Mouse (Mus musculus) left cerebral cortex, adult 8-10 months (tissue): ENCODE measurements around the gene Jak2. TPM values are rescaled to one million over a fixed set of nuclear protein-coding genes. Genes with fewer than 3 reads are reported as not detected.

Source experiments
- DNase-seq, 2 experiments: peaks; one replicate each; pipeline ENCODE4 v3.0.0; 2022; ENCODE audit warnings: low spot score in 2 of 2
- total RNA-seq, 4 experiments: library from RNA; stranded (reverse); gene quantifications; 2 replicates each; pipeline ENCODE4 v1.2.4; 2022

The Jak2 gene
- total RNA-seq, 4 experiments from 2014 or later: 34.2 to 39.8 (median 35.1) TPM

DNA sequence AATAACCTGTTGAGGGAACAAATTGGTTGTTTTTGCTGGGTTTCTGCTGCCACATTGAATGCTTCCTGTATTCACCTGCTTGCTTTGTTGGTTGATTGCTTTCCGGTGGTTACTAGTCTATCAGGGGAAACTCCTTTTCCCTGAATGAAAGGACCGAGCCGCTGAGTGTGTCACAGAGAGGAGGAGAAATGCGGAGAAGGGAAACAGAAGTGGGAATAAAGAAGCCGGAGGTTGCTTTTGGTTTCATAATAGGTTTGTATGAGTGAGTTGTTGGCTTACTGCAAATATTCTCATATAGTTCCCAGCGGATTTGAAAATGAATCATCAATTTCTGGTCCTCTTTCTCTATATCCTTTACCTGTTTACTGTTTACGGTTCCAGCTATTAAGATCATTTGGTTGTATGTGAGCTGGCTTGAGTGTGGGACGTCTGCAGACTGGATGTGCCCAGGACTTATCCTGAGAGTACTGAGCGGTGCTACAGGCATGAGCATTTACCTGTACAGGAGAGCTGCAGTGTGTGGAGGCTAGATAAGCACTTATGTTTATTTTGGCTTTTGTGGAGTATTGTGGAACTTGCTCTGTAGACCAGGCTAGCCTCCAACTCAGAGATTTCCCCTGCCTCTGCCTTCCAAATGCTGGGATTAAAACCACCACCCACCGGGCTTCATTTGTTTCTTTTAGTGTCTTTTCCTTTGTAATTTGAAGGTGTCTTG lies 1.4 kb downstream of the Jak2 start:
- DNase-seq: no peak

DNA sequence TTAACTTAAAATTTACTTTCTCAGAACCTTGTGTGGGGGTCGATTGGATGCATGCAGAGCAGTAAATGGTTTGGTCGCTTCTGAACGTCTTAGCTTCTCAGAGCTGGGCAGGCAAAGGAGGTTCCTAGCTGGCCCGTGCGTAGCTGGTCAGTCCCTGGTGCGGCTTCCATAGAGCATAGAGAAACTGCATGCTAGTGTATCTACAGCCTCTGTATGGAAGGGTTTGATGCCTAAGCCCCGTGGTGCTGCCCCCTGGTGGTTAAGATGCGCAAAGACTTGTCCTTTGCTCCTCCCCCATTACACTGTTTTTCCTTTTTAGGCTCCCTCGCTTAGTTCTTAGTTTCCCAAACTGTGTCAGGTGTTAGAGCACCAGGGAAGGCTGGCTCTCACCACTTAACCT lies 2.1 kb downstream of the Jak2 start:
- DNase-seq: peak; percentile 68 to 69

DNA sequence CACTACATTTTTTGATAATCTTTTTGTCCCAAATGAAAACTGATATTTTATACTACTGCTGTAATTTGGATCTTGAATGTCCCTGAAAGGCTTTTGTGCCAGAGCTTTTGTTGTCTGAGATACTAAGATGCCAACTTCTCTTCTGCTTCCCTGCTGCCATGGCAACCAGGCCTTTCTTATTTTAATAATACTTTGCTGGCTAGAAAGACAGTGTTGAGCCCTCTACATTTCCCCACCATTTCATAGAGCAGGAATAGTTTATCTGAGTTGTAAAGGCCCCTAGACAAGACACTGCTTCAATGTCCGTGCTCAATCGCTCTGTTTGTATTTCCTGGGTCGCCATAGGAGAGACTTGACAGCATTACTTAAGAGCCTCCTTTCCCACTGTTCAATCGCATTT lies 3.0 kb downstream of the Jak2 start:
- no peak for DNase-seq

DNA sequence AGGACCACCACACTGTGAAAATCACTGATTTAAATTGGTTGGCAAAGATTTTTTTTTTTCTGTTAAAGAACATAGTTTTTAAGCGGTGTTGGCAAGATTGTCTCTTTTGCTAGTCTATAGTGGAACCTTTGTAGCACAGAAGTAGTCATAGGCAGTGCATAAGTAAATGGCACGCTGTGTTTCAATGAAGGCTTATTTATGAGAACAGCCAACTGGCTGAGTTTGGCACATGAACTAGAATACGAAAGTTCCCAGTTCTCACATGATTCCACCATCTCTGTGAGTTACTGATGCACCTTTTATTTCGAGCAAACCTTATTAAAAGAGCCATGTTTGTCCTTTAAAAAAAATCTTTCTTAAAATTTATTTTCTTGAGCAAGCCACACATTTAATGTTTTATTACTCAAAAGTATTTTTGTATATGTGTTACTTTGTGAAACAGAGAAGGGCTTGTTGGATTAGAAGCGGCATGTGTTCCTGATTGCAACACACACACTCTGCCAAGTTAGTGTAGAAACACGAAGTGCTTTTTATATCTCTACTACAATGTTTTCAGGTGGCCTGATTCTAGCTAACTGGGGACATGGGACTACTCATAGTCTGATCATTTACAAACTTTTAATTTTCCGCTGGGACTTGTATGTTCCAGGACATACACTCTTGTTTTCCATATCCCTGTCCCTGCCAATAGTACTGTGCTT lies 3.8 kb downstream of the Jak2 start:
- no peak for DNase-seq

DNA sequence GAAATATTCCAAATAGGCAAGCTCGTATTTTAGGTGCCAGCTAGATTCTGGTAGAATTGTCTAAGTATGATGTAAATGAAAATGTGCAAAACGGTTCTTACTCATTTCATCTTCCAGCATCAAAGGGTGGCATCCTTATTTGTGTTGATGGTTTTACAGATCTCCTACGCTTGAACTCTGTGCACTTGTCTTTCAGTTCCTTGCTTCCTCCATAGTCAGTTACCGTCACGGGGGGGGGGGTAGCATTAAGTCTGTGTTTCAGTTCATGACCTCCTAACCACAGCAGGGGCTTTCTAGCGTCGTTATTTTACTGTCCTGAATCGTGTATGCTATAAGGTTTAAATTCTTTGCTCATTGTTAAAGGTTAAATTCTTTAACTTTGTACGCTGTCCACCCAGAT lies 10.0 kb downstream of the Jak2 start:
- DNase-seq: no peak

DNA sequence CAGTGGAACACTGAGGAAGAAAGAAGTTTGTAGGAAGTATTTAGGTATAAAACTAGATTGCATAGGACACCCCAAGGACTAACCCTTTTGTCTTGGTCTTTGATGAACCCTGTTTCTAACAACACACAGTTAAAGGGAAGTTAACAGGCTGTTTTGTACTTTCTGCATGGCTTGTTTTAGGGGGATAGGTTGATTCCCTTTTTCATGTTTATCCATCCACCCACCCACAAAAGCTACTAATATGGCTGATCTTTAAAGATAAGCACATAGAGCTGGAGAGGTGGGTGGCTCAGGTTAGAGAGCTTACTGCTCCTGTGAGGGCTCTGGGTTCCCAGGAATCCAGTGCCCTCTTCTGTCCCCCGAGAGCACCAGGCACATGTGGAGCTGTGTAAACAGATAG lies 11.9 kb downstream of the Jak2 start:
- no peak for DNase-seq

DNA sequence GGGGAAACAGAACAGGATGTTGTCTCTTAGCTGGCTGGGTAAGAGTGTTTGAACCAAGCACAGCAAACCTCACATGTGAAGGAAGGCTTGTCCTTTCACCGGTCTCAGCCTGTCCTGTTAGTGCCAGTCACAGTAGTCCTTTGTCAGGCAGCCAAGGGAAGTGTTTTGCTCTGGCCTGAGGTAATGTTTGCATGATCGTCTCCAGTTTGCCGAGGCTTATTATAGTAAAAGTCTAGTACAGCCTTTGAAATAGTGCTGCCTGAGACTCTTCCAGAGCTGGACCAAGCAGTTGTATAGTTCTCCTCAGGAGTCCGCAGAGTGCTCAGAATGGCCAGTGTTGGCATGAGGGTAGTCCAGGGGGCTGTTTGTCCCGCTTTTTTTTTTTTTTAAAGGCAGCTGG lies 13.9 kb downstream of the Jak2 start:
- no peak for DNase-seq

DNA sequence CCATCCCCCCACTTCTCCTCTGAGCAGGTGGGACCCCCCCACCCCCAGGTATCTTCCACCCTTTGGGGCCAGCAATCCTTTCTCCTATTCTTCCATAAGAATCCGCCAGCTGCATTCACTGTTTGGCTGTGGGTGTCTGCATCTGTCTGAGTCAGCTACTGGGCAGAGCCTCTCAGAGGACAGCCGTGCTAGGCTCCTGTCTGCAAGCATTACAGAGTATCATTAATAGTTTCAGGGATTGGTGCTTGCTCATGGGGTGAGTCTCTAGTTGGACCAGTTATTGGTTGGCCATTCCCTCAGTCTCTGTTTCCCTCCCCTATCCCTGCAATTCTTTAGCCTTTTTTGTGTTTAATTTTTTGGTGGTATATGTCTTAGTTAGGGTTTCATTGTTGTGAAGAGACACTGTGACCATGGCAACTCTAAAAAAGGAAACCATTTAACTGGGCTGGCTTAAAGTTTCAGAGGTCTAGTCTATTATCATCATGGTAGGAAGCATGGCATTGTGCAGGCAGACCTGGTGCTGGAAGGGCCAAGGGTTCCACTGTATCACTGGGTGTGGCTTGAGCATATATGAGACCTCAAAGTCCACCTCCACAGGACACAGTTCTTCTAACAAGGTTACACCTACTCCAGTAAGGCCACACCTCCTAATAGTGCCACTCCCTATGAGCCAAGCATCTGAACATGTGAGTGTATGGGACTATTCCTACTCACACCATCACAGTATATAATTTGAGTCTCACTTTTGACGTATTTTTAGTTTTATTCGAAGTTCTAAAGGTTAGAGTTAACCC lies 15.6 kb downstream of the Jak2 start:
- DNase-seq: no peak

DNA sequence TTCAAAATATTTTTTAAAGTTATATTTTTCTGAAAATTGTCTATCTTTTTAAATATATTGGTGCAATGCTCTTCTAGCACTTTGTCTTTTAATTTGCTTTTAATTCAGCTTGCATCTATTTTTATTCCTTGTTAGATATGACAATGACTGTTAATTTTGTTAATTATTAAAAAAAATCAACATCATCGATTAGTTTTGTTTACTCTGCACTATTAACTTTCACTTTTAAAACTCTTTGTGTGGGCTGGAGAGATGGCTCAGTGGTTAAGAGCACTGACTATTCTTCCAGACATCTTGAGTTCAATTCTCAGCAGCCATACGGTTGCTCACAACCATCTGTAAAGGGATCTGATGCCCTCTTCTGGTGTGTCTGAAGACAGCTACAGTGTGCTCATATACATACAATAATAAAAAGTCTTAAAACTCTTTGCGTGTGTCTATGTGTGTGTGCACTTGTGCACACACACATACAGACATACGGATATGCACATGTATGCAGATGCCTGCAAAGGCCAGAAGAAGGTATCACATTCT lies 17.2 kb downstream of the Jak2 start:
- DNase-seq: no peak

DNA sequence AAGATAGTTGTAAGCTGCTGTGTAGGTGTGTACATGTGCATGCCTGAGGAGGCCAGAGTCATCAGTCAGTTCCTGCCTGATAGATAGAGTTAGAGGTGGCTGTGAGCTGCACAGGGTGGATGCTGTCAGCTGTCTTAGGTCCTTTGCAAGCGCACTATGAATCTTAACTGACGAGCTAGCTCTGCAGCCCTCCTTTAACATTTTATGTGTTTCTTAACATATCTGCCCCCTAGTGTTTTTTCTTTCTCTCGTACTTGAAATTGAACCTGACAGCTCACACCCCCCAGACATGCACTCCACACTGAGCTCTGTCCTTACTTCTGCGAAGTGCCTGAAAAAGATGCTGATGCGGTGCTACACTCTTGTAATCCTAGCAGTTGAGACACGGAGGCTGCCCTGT lies 18.6 kb downstream of the Jak2 start:
- no peak for DNase-seq

DNA sequence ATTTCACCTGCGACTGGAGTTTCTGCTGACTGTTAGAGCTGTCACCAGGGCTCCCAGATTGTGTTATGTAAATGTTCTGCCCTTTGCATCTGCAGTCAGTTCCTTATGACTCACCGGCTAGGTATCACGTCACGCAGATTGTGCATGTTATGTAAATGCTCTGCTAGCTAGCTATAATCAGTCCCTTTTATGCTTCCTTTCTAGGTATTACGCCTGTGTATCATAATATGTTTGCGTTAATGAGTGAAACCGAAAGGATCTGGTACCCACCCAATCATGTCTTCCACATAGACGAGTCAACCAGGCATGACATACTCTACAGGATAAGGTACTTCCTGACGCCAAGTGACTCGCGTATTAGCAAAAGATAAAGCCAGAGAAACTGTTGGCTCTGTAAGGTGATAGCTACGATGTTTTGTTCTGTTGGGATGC lies 19.5 kb downstream of the Jak2 start:
- DNase-seq: peak; percentile 51 to 74

DNA sequence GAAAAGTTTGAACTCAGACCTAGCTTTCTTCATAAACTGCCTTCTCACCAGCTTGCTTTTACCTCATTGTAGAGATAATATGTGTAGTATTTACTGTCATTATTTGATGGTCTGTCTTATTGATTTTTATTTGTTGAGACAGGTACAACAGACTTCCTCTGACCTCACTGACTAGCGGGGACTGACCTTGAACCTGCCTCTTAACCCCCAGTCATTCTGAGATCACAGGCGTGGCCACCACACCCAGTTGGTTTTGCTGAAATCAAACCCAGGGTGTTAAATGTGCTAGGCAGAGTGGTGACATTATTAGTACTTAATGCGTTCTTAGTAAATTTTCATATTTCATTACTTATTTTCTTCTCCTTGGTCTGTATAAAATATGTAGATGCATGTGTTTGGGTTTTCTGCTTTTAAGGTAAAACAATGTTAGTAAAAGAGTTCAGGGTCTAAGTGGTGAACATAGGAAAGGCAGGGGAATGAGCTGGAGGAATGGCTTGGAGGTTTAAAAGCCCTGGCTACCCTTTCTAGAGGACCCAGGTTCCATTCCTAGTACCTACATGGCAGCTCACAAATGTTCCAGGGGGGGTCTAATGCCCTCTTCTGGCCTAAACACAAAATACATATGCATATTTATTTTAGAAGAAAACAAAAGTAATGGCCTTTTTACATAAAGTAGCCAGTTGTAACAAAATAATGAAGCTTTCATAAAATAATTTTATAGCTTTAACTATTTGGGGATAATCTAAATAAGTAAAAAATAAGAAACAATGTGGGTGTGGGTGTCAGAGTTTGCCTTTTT lies 20.6 kb downstream of the Jak2 start:
- no peak for DNase-seq

DNA sequence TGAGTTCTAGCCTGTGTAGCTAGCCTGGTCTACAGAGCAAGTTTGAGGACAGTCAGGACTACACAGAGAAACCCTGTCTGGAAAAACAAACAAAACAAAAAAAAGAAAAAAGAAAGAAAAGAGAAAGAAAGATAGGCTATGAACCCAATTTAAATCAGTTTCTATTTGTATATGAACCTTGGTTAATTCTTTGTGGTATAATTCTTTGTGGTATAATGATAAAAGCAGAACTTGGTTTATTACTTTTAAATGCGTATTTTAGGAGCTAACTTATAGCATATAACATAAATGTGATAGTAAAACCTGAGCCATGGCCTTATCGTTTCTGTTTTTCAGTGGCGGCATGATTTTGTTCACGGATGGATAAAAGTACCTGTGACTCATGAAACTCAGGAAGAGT lies 24.8 kb downstream of the Jak2 start:
- DNase-seq: no peak

DNA sequence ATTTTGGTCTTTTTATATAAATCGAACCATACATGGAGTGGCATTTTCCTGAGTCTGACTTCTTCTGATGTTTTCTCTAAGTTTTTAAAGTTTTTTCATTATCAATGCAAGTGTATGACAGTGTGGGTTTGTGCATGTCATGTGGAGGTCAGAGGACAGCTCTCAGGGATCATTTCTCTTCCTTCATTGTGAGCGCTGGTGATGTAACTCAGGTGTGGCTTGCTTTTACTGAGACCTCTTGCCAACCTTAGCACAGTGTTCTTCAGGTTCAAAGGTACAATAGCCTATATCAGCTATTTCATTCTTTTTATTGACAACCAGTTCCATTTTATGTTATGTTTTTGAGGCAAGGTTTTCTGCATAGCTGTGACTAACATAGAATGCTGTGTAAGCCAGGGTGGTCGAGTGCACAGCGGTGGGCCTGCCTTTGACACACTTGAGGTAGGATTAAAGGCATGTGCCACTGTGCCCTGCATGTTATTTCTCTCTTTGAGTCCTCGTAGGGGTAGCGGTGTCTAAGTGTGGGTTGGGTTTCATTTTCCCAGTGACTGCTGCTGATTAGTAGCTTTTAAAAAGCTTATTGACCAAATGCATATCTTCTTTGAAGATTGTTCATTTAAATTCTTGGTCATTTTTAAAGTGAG lies 27.4 kb downstream of the Jak2 start:
- no peak for DNase-seq

DNA sequence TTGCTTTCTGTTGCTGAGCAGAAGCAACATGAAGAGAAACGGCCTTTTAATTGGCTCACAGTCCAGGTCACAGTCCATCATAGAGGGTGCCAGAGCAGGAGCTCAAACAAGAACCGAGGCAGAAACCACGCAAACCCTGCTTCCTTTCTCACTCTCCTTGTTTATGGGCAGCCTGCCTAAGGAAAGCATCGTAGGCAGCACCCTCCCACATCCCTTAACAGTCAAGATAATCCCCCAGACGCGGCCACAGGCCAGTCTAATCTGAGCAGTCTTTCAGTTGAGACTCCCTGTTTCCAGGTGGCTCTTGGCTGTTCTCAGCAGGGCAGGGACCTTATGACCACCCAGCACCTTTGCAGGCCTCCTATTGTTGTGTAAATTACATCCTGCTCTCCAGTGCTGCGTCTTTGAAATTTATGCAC lies 33.8 kb downstream of the Jak2 start:
- no peak for DNase-seq

DNA sequence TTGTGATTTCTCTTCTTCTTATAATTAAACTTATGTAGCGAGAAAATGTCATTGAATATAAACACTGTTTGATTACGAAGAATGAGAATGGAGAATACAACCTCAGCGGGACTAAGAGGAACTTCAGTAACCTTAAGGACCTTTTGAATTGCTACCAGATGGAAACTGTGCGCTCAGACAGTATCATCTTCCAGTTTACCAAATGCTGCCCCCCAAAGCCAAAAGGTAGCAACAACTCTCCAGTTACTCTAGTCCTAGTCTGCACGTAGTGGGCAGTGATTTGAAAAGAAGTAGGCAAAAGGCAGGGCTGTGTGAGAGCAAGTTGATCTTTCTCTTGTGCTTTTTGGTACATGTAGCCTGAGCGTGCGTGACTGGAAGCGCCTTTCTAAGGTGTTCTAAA lies 36.2 kb downstream of the Jak2 start:
- DNase-seq: no peak

DNA sequence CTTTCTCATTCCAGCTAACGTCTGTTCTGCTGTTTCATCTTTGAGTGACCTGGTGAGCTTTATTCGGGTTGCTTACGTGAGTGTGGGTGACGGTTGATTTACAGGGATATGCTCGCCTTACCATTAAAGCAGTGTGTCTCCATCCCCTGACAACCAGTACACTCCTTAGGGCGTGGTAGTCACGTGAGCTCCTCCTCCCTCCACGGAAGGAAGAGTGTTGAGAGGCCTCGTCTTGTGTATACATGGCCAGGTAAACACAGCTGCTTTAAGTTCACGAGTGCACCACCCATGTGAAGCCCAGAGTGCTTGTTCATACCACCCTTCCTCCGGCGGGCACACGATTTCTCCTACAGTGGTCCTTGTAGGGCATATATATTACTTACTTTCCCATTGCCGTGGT lies 39.9 kb downstream of the Jak2 start:
- DNase-seq: no peak

DNA sequence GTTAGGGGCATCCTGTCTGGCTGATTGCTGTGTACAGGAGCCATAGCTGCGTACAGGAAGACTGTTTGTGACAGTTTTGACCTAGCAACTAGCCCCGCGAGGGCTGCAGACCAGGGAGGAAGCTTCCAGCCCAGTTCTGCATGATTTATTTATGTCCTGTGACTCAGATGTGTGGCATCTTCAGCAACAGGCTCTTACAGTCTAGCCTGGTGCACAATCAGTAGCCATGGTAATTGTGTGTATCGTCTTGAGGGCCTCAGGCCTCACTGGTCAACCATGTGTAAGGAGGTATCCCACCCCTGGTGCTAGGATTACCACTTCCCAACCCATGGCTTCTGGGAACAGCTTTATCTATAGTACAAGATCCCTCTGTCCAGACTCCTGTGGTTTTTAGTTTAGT lies 40.9 kb downstream of the Jak2 start:
- no peak for DNase-seq

DNA sequence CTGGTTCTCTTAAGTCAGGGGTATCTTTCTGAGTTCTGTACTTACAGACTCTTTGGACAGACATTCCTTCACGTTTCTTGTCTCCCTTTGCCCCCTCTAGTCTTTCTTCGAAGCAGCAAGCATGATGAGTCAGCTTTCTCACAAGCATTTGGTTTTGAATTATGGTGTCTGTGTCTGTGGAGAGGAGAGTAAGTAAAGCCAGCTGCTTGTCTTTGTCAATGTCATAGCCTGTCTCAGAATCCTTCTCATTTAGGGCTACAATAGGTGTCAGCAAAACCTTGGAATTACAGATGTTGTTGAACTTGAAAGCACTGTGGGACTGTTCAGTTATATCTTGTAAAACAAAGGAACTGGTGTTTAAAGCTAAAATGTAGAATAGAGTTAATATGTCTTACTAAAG lies 43.1 kb downstream of the Jak2 start:
- DNase-seq: no peak

DNA sequence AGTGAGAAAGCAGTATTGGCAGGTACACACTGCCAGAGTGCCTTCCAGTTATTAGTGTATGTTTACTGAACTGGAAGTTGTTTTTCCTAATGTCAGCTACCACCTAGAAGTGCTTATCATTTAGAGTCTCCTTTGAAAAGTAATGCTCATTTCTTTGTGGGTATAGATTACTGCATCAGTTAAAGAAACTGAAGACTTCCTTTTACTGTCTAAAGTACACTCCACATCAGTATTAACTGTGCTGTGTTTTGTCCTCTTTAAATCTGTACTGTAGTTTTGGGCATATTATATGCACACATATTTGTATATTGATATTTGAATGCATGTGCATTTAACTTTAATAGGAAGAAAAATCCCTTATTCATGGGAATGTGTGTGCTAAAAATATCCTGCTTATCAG lies 44.5 kb downstream of the Jak2 start:
- DNase-seq: no peak

DNA sequence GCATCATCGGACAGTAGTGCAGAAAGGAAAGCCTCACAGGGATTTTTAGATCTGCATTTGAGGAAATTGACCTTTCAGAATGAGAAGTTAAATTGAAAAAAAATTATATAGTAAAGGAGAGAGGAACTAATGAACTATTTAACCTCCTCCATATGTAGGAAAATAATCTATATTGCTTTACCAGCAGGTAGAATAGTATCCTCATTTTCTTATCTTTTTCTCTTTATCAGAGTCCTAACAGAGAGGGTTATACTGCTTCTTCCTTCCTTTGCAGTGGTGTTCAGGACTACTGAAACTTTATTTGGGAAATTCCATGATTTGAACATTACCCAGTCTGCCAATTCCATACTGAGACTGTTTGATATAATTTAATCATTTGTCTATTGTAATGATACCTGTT lies 45.7 kb downstream of the Jak2 start:
- no peak for DNase-seq
